Mouse (Mus musculus): ENCODE data around the gene Gm5862.
A peak's percentile ranks its signal among the peaks of the same experiment; 100 is the strongest.
"Not testable (repeated sequence)": the region's sequence is repeated elsewhere in the genome, so short reads cannot be mapped to it uniquely, and the experiment has no call there.

Gm5862 gene

DNA sequence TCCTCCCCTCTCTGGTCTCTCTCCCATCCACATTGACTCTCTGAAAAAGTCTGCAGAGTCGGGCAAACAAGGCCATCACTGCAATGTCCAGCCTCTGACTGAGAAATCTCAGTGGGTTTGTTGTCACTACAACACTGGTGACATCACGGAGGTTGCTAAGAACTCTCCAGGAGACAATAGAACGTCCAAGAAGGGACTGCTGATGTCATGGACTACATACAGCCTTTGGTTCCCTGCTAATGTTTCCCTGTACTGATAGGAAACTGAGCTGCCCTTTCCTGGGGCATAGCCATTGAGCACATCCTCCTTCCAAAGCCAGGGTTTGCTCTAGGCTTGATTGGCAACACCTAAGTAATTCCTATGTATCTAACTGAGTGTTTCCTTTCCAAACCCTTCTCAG lies at the start of gene Gm5862:
Gene Gm5862, minus strand, starts transcription at position 101 of the 400 bp plus-strand sequence.
- not testable (repeated sequence) for DNase-seq (ENCODE audit: low spot score in 2 of 2)

DNA sequence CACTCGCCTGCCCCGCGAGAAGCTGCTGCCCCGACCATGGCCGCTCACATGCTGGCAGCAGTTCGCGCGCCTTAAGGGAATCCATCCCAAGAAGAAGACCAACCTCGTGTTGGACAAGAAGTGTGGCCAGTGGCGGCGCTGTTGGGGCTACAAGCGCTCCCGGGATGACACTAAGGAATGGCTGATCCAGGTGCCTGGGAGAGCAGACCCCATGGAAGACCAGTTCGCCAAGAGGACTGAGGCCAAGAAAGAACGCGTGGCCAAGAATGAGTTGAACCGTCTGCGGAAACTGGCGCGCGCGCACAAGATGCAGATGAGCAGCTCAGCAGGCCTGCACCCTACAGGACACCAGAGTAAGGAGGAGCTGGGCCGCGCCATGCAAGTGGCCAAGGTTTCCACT lies 48.0 kb upstream of the Gm5862 start:
- no peak for DNase-seq (ENCODE audit: low spot score in 2 of 2)

DNA sequence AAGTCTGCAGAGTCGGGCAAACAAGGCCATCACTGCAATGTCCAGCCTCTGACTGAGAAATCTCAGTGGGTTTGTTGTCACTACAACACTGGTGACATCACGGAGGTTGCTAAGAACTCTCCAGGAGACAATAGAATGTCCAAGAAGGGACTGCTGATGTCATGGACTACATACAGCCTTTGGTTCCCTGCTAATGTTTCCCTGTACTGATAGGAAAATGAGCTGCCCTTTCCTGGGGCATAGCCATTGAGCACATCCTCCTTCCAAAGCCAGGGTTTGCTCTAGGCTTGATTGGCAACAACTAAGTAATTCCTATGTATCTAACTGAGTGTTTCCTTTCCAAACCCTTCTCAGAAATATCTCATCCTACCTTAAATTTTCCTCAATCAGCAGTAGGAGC lies 35.8 kb upstream of the Gm5862 start, which contains the start of gene Gm7347:
Gene Gm7347, minus strand, starts transcription at position 101 of the 400 bp plus-strand sequence.
- DNase-seq (ENCODE audit: low spot score in 2 of 2): not testable (repeated sequence)

DNA sequence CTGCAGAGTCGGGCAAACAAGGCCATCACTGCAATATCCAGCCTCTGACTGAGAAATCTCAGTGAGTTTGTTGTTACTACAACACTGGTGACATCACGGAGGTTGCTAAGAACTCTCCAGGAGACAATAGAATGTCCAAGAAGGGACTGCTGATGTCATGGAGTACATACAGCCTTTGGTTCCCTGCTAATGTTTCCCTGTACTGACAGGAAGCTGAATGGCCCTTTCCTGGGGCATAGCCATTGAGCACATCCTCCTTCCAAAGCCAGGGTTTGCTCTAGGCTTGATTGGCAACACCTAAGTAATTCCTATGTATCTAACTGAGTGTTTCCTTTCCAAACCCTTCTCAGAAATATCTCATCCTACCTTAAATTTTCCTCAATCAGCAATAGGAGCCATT lies 16.7 kb upstream of the Gm5862 start, which contains the start of gene Speer4a:
Gene Speer4a, minus strand, starts transcription at position 101 of the 400 bp plus-strand sequence.
- DNase-seq (ENCODE audit: low spot score in 2 of 2): not testable (repeated sequence)

DNA sequence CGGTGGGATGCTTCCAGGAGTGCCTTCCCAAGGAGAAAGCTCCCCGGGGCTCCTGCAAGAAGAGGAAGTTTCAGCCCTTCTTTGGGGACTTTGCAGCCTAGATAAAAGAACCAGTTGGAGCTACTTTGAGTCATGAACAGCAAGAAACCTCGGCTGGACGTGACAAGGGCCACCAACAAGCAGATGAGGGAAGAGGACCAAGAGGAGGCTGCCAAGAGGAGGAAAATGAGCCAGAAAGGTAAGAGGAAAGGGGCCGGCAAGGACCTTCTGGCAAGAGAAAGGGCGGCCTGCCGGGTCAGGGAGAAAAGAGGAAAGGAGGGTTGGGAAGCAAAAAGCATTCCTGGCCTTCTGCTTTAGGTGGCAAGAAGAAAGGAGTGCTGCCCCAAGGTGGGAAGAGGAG lies 15.0 kb downstream of the Gm5862 start:
- not testable (repeated sequence) for DNase-seq (ENCODE audit: low spot score in 2 of 2)

DNA sequence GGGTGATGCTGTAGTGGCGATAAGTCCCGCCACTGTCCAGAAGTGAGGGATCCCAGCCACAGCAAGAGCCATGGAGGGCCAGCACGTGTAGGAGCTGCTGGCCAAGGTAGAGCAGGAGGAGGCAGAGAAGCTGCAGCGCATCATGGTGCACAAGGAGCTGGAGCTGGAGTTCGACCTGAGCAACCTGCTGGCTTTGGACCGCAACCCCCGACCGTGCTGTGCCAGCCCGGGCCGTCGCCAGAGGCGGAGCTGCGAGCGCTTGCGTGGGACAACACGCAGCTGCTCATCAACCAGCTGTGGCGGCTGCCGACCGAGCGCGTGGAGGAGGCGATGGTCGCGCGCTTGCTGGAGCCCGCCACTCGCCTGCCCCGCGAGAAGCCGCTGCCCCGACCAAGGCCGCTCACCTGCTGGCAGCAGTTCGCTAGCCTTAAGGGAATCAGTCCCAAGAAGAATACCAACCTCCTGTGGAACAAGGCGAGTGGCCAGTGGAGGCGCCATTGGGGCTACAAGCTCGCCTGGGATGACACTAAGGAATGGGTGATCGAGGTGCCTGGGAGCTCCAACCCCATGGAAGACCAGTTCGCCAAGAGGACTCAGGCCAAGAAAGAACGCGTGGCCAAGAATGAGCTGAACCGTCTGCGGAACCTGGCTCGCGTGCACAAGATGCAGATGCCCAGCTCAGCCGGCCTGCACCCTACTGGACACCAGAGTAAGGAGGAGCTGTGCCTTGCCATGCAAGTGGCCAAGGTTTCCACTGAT lies 15.6 kb downstream of the Gm5862 start:
- DNase-seq (ENCODE audit: low spot score in 2 of 2): peak in 1 of 2 experiments; percentile 4

DNA sequence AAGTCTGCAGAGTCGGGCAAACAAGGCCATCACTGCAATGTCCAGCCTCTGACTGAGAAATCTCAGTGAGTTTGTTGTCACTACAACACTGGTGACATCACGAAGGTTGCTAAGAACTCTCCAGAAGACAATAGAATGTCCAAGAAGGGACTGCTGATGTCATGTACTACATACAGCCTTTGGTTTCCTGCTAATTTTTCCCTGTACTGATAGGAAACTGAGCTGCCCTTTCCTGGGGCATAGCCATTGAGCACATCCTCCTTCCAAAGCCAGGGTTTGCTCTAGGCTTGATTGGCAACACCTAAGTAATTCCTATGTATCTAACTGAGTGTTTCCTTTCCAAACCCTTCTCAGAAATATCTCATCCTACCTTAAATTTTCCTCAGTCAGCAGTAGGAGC lies 18.0 kb downstream of the Gm5862 start, which contains the start of gene Gm1979:
Gene Gm1979, minus strand, starts transcription at position 101 of the 400 bp plus-strand sequence.
- not testable (repeated sequence) for DNase-seq (ENCODE audit: low spot score in 2 of 2)

DNA sequence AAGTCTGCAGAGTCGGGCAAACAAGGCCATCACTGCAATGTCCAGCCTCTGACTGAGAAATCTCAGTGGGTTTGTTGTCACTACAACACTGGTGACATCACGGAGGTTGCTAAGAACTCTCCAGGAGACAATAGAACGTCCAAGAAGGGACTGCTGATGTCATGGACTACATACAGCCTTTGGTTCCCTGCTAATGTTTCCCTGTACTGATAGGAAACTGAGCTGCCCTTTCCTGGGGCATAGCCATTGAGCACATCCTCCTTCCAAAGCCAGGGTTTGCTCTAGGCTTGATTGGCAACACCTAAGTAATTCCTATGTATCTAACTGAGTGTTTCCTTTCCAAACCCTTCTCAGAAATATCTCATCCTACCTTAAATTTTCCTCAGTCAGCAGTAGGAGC lies 34.2 kb downstream of the Gm5862 start, which contains the start of gene Gm21698:
Gene Gm21698, minus strand, starts transcription at position 101 of the 400 bp plus-strand sequence.
- not testable (repeated sequence) for DNase-seq (ENCODE audit: low spot score in 2 of 2)

DNA sequence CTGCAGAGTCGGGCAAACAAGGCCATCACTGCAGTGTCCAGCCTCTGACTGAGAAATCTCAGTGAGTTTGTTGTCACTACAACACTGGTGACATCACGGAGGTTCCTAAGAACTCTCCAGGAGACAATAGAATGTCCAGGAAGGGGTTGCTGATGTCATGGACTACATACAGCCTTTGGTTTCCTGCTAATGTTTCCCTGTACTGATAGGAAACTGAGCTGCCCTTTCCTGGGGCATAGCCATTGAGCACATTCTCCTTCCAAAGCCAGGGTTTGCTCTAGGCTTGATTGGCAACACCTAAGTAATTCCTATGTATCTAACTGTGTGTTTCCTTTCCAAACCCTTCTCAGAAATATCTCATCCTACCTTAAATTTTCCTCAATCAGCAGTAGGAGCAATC lies 50.2 kb downstream of the Gm5862 start, which contains the start of gene Gm21680:
Gene Gm21680, minus strand, starts transcription at position 101 of the 400 bp plus-strand sequence.
- DNase-seq (ENCODE audit: low spot score in 2 of 2): not testable (repeated sequence)
